13 mouse cellular contexts compared by ENCODE assay signal in genomic region chr17:31597957-31598356, GRCm38 (mm10).
"Had no signal": no experiment of that assay in that cellular context is flagged by ENCODE, and none has a peak within 500 bp of the region (broad histone marks: within the 10 kb centered on the region; RNA-seq: fewer than 3 reads in every experiment).

No protein-coding gene starts in this region.

- DNase-seq: layer of hippocampus, adult 9-11 months; liver, embryonic 13.5 days; lung, adult 2 months; lung, postnatal 14 days; lung, postnatal 4 days; midbrain, embryonic 14.5 days; retina, postnatal 1 day; right cerebral cortex, postnatal 25 days; thymus, adult 18-20 months; thymus, postnatal 4 days had no signal

- ATAC-seq: intestine, postnatal 0 days had no signal

- H3K27me3 ChIP-seq: liver, embryonic 13.5 days had no signal

- H3K4me3 ChIP-seq: layer of hippocampus, adult 2 months; liver, embryonic 13.5 days had no signal

- H3K4me2 ChIP-seq: liver, embryonic 13.5 days; midbrain, embryonic 11.5 days had no signal

- H3K4me1 ChIP-seq: liver, embryonic 13.5 days had no signal

- H3K9me3 ChIP-seq: liver, embryonic 13.5 days had no signal

- H3K27ac ChIP-seq: layer of hippocampus, adult 2 months; liver, embryonic 13.5 days had no signal

- H3K9ac ChIP-seq: liver, embryonic 13.5 days had no signal
